Mouse (Mus musculus): ENCODE data around the gene Dnaic1.

The Dnaic1 gene

GRCm38 (mm10) chr4:41569411-41569885 lies at the start of gene Dnaic1, which contains the start of gene Fam219a:
Gene Dnaic1, plus strand, starts transcription at chr4:41569775.
Gene Fam219a, minus strand, starts transcription at chr4:41569538.
- DNase-seq (ENCODE audit: low read depth, low spot score), result peak; percentile 99

GRCm38 (mm10) chr4:41520641-41521040 lies 48.9 kb upstream of the Dnaic1 start:
- no peak for DNase-seq (ENCODE audit: low read depth, low spot score)

- no peak for DNase-seq (ENCODE audit: low read depth, low spot score)
Observed at GRCm38 (mm10) chr4:41522136-41522535, 47.4 kb upstream of the Dnaic1 start.

GRCm38 (mm10) chr4:41522788-41523187 lies 46.8 kb upstream of the Dnaic1 start:
- peak; percentile 64 for DNase-seq (ENCODE audit: low read depth, low spot score)

- DNase-seq (ENCODE audit: low read depth, low spot score), result no peak
Observed at GRCm38 (mm10) chr4:41523839-41524238, 45.7 kb upstream of the Dnaic1 start.

GRCm38 (mm10) chr4:41524829-41525228 lies 44.7 kb upstream of the Dnaic1 start:
- DNase-seq (ENCODE audit: low read depth, low spot score), result no peak

GRCm38 (mm10) chr4:41526553-41526952 lies 43.0 kb upstream of the Dnaic1 start:
- DNase-seq (ENCODE audit: low read depth, low spot score), result no peak

- no peak for DNase-seq (ENCODE audit: low read depth, low spot score)
Observed at GRCm38 (mm10) chr4:41527076-41527475, 42.5 kb upstream of the Dnaic1 start.

GRCm38 (mm10) chr4:41527996-41528395 lies 41.6 kb upstream of the Dnaic1 start:
- no peak for DNase-seq (ENCODE audit: low read depth, low spot score)

GRCm38 (mm10) chr4:41532420-41532819 lies 37.2 kb upstream of the Dnaic1 start:
- peak; percentile 21 for DNase-seq (ENCODE audit: low read depth, low spot score)

- no peak for DNase-seq (ENCODE audit: low read depth, low spot score)
Observed at GRCm38 (mm10) chr4:41534866-41535265, 34.7 kb upstream of the Dnaic1 start.

GRCm38 (mm10) chr4:41542136-41542535 lies 27.4 kb upstream of the Dnaic1 start:
- no peak for DNase-seq (ENCODE audit: low read depth, low spot score)

- no peak for DNase-seq (ENCODE audit: low read depth, low spot score)
Observed at GRCm38 (mm10) chr4:41545985-41546384, 23.6 kb upstream of the Dnaic1 start.

GRCm38 (mm10) chr4:41547086-41547485 lies 22.5 kb upstream of the Dnaic1 start:
- no peak for DNase-seq (ENCODE audit: low read depth, low spot score)

- peak; percentile 83 for DNase-seq (ENCODE audit: low read depth, low spot score)
Observed at GRCm38 (mm10) chr4:41552529-41552928, 17.0 kb upstream of the Dnaic1 start.

- no peak for DNase-seq (ENCODE audit: low read depth, low spot score)
Observed at GRCm38 (mm10) chr4:41553116-41553515, 16.5 kb upstream of the Dnaic1 start.

- no peak for DNase-seq (ENCODE audit: low read depth, low spot score)
Observed at GRCm38 (mm10) chr4:41554994-41555663, 14.4 kb upstream of the Dnaic1 start.

GRCm38 (mm10) chr4:41556311-41556953 lies 13.1 kb upstream of the Dnaic1 start:
- no peak for DNase-seq (ENCODE audit: low read depth, low spot score)

- no peak for DNase-seq (ENCODE audit: low read depth, low spot score)
Observed at GRCm38 (mm10) chr4:41557092-41557491, 12.5 kb upstream of the Dnaic1 start.

GRCm38 (mm10) chr4:41563297-41563696 lies 6.3 kb upstream of the Dnaic1 start:
- no peak for DNase-seq (ENCODE audit: low read depth, low spot score)

GRCm38 (mm10) chr4:41566123-41566522 lies 3.5 kb upstream of the Dnaic1 start:
- no peak for DNase-seq (ENCODE audit: low read depth, low spot score)

GRCm38 (mm10) chr4:41568239-41568638 lies 1.3 kb upstream of the Dnaic1 start:
- peak; percentile 9 for DNase-seq (ENCODE audit: low read depth, low spot score)
